Mouse (Mus musculus) activated CD4-positive, CD25-positive, alpha-beta regulatory T cell, adult 9 weeks (primary cell): ENCODE data around the gene Polr2h. TPM values are rescaled to one million over a fixed set of nuclear protein-coding genes. Genes with fewer than 3 reads are reported as not detected.

Experiments used
- polyA plus RNA-seq: library from polyadenylated mRNA; unstranded; fragments of 100-300 nt; shearing (Covaris generic); gene quantifications from one replicate; pipeline ENCODE4 v1.2.1, GENCODE M21; 2017

The Polr2h gene
- 65.8 TPM for polyA plus RNA-seq

DNA sequence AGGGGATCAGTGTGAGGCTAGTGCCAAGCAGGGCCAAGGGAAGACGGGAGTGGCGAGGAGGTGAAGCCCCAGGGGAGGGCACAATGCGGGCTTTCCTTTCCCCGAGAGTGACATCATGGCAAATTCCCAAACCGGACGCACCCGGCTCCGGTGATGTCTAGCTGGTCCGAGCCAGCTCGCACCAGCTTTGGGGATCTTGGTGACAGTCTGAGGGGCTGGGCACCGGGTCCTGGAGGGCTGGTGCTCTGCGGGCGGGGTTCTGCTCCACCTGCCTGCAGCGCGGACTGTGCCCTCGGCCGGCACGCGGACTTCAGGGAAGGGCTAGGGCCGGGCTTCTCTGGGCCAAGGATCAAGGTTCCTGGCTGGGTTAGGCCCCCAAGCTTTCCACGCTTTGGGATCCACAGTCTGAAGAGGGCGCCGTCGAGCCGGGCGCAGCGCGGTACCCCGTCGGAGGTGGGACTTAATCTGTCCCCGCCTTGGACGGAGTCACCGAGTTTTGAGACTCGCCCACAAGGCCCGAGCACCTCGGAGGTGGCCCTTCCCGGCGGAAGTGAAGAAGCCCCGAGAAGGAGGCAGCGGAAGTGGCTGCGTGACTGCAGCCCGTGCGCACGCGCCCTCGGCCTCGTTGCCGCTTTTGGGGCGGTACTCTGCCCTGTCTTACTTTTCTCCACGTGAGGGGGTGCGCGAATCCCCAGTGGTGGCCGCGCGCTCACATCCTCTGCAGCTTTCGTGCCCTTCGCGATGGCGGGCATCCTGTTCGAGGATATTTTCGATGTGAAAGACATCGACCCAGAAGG is at the start of gene Polr2h, which contains the start of gene Clcn2:
Gene Polr2h, plus strand, starts transcription at position 485 of the 797 bp plus-strand sequence.
Gene Clcn2, minus strand, starts transcription at position 566 of the 797 bp plus-strand sequence.

GRCm38 (mm10) chr16:20668013-20668412 is 49.5 kb upstream of the Polr2h start, which contains the start of gene Eif4g1:
Eif4g1 (plus strand) TSS chr16:20668313.

DNA sequence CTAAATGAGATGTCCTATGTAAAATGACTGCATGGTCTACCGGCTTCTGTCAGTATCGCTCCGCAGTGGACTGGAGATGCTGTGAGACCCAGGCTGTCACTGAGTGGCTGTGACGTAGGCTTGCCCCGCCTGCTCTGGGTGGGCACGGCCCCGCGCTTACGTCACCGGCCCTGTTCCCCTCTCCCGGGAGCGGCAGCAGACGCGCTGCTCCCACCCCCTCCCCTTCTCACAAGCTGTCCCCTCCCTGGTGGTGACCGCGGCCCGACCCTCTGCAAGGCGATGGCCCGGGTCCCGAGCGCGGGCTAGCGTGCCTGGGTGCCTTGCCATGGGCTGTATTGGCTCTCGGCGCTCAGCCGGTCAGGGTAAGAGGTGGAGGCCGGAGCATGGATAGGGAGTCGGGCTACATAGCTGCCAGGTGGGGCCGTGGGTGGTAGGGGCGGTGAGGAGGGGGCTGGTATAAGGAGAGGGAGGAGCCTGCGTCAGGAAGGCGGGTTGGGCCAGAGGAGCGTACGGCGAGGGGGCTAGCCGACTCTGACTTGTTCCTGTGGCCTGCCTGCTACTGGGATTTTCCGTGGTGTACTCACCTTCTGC is 24.3 kb upstream of the Polr2h start, which contains the start of gene Fam131a:
Gene Fam131a, plus strand, starts transcription at position 131 of the 591 bp plus-strand sequence.

DNA sequence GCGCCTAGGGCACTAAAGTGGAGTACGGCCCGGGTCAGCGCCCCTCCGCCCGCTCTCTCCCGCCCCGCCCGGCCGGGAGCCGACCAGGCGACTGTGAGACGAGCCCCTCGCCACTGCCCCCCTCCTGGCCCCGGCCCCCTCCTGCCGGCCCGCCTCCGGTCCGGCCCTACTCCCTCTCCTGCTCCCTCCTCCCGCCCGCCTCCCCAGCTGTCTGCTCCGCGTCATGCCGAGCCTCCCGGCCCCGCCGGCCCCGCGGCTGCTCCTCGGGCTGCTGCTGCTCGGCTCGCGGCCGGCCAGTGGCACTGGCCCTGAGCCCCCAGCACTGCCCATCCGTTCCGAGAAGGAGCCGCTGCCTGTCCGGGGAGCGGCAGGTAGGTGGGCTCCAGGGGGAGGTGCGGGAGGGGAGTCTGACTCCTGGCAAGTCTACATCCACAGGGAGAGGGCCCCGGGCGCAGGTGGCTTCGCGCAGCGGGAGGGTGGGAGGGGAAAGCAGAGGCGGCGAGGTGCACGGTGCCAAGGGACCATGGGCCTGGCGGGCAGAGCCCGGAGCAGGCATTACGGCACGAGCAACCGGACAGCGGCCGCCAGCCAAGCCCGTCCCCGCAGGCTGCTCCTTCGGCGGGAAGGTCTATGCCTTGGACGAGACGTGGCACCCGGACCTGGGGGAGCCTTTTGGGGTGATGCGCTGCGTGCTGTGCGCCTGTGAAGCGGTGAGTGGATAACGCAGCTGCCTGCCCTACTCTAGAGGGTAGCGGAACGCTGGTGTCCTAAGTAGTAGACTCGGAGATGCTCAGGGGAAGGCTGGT is 15.7 kb downstream of the Polr2h start, which contains the start of gene Chrd:
Gene Chrd, plus strand, starts transcription at position 203 of the 806 bp plus-strand sequence.

DNA sequence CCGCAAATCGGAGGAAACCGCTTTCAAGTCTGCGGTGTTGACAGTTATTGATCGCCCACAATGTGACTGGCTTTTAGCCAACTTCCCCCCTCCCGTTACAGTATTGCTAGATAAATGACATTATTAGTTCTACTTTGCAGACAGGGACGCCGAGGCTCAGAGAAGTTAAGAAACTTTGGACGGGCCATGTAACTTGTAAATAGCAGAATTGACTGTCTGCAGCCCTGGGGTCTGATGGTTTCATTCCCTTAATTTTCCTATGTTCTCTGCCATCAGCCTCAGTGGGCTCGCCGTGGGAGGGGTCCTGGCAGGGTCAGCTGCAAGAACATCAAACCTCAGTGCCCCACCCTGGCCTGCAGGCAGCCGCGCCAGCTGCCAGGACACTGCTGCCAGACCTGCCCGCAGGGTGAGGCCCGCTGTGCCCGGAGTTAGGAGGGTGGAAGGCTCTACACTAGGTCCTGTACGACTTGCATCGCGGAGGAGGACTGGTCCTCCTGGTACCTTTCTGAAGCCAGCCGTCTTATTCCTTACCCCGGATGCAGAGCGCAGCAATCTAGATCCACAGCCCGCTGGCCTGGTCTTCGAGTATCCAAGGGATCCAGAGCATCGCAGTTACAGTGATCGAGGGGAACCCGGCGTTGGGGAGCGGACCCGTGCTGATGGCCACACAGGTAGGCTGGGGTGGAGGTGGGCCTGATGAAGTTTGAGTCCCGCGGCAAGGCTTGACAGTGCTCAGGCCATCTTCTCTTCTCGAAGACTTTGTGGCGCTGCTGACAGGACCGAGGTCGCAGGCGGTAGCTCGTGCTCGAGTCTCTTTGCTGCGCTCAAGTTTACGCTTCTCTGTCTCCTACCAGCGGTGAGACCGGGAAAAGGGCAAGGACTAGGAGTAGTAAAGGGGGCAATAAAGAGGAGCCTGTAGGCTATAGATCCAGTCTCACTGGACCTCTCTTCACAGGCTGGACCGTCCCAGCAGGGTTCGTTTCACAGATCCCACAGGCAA is 16.6 kb downstream of the Polr2h start, which contains the start of gene Thpo:
Gene Thpo, minus strand, starts transcription at position 781 of the 1,000 bp plus-strand sequence.

Other genes starting within 250 kb of the Polr2h start
- gene Eif2b5, start 218.8 kb upstream of the Polr2h start, polyA plus RNA-seq = 21.8 TPM
- 5.9 TPM for gene Dvl3, start 200.7 kb upstream of the Polr2h start, polyA plus RNA-seq
- gene Ap2m1, start 182.2 kb upstream of the Polr2h start, polyA plus RNA-seq = 454 TPM
- gene Abcf3, start 169.1 kb upstream of the Polr2h start, polyA plus RNA-seq = 95.9 TPM
- not detected for gene Vwa5b2, start 128.2 kb upstream of the Polr2h start, polyA plus RNA-seq
- 23.0 TPM for gene Eef1akmt4, start 106.1 kb upstream of the Polr2h start, polyA plus RNA-seq
- not detected for gene Gm49333, start 106.1 kb upstream of the Polr2h start, polyA plus RNA-seq
- 45.0 TPM for gene Alg3, start 105.9 kb upstream of the Polr2h start, polyA plus RNA-seq
- not detected for gene Camk2n2, start 96.4 kb upstream of the Polr2h start, polyA plus RNA-seq
- not detected for gene Ece2, start 87.8 kb upstream of the Polr2h start, polyA plus RNA-seq
- gene Psmd2, start 66.0 kb upstream of the Polr2h start, polyA plus RNA-seq = 280 TPM
- 151 TPM for gene Eif4g1, start 49.4 kb upstream of the Polr2h start, polyA plus RNA-seq
- 1.1 TPM for gene Fam131a, start 24.4 kb upstream of the Polr2h start, polyA plus RNA-seq
- gene Clcn2, start 81 bp downstream of the Polr2h start, polyA plus RNA-seq = 0.86 TPM
- gene Chrd, start 15.5 kb downstream of the Polr2h start, polyA plus RNA-seq = not detected
- gene Thpo, start 16.8 kb downstream of the Polr2h start, polyA plus RNA-seq = not detected